Mouse (Mus musculus) ES-E14 (cell line): Measurements from ENCODE around the gene Vmn2r85. TPM values are rescaled to one million over a fixed set of nuclear protein-coding genes. Genes with fewer than 3 reads are reported as not detected.
"Not testable (repeated sequence)": the region's sequence is repeated elsewhere in the genome, so short reads cannot be mapped to it uniquely, and the experiment has no call there.

ENCODE experiments used
- DNase-seq: peaks from one replicate; pipeline ENCODE4 v3.0.0-alpha.2; 2013; ENCODE audit warnings: low read depth, low spot score
- H3K27ac ChIP-seq: 2 replicates; pipeline ENCODE4 v1.5.1; 2012; ENCODE audit warnings: low read depth, mild to moderate bottlenecking, low read length, moderate library complexity, mixed read lengths; ENCODE audit not compliant: poor library complexity, insufficient read depth, severe bottlenecking
- H3K36me3 ChIP-seq: 2 replicates; pipeline ENCODE4 v1.6.1; 2012; ENCODE audit warnings: mild to moderate bottlenecking, low read length, moderate library complexity, mixed read lengths; ENCODE audit not compliant: control insufficient read depth, poor library complexity, insufficient read depth, severe bottlenecking
- H3K4me1 ChIP-seq, 2 experiments: fragments of 150-350 bp in 1 of 2; sonication (generic) in 1 of 2; 2 replicates each; pipeline ENCODE4 v1.6.1; 2012; ENCODE audit warnings: low read length in 2 of 2, mild to moderate bottlenecking in 1 of 2, mixed read lengths in 1 of 2; ENCODE audit not compliant: control insufficient read depth in 2 of 2, insufficient read depth in 2 of 2, poor library complexity in 1 of 2
- H3K4me3 ChIP-seq, 2 experiments: fragments of 150-350 bp in 1 of 2; sonication (generic) in 1 of 2; 2 replicates each; pipeline ENCODE4 v1.5.1; 2012; ENCODE audit warnings: low read length in 2 of 2, low read depth in 1 of 2, mild to moderate bottlenecking in 1 of 2, mixed read lengths in 1 of 2; ENCODE audit not compliant: insufficient read depth in 1 of 2, poor library complexity in 1 of 2, severe bottlenecking in 1 of 2
- H3K9ac ChIP-seq: 2 replicates; pipeline ENCODE4 v1.6.1; 2012; ENCODE audit warnings: low read depth, mild to moderate bottlenecking, low read length, mixed read lengths; ENCODE audit not compliant: poor library complexity, insufficient read depth, severe bottlenecking
- H3K9me3 ChIP-seq: fragments of 150-350 bp; sonication (generic); 2 replicates; pipeline ENCODE4 v1.6.1; 2012; ENCODE audit warnings: low read depth, mild to moderate bottlenecking, low read length; ENCODE audit not compliant: control insufficient read depth, insufficient read depth
- CHD2 ChIP-seq: IDR thresholded peaks from 2 replicates; pipeline ENCODE4 v1.6.1; 2014; ENCODE audit warnings: mild to moderate bottlenecking, low read depth, low read length, inconsistent platforms
- HCFC1 ChIP-seq: IDR thresholded peaks from 2 replicates; pipeline ENCODE4 v1.6.1; 2012; ENCODE audit warnings: low read length, inconsistent platforms, borderline replicate concordance; ENCODE audit not compliant: insufficient read depth
- MAFK ChIP-seq: IDR thresholded peaks from 2 replicates; pipeline ENCODE4 v1.6.1; 2014; ENCODE audit warnings: mild to moderate bottlenecking, low read depth, low read length, inconsistent platforms; ENCODE audit not compliant: insufficient read depth
- ZC3H11A ChIP-seq: IDR thresholded peaks from 2 replicates; pipeline ENCODE4 v1.6.1; 2012; ENCODE audit warnings: low read depth, mild to moderate bottlenecking, inconsistent platforms, low read length, borderline replicate concordance
- ZNF384 ChIP-seq: IDR thresholded peaks from 2 replicates; pipeline ENCODE4 v1.6.1; 2012; ENCODE audit warnings: low read depth, low read length, inconsistent platforms
- in situ Hi-C, 2 experiments: fragments of 600-800 bp; cut with MboI; formaldehyde crosslinking; loops; one replicate each; pipeline ENCODE4 v1.15.1; 2025; ENCODE audit warnings: low sequenced_read_pairs in 2 of 2, inconsistent platforms in 1 of 2; ENCODE audit not compliant: unreplicated experiment in 2 of 2
- total RNA-seq: library from RNA; depleted of rRNA; stranded (reverse); fragments of 300-350 nt; gene quantifications from 2 replicates; pipeline ENCODE4 v1.2.3, GENCODE M21; 2012; rRNA removed

Vmn2r85 gene
- not detected in 2 replicates for total RNA-seq

DNA sequence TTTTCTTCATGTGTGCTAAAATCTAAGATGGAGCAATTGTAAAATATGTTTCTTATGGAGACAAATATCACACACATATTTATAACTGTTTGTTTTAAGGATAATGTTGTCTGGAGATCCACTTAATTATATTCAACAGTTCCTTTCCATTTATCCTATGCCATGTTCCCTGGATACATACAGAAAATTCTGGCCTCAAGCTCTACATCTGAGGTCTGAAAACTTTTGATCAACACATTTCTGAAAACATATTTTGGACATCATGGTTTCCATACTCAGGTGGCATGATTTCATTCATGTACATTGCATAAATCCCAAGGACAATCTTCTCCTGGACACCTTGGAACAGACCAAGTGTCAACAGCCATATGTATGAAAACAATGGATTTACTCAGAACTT is at the start of gene Vmn2r85:
Gene Vmn2r85, minus strand, starts transcription at position 101 of the 400 bp plus-strand sequence.
- H3K9me3 ChIP-seq, H3K27ac ChIP-seq, H3K4me3 ChIP-seq, H3K9ac ChIP-seq, H3K36me3 ChIP-seq, DNase-seq, H3K4me1 ChIP-seq, in situ Hi-C loops: not testable (repeated sequence)

DNA sequence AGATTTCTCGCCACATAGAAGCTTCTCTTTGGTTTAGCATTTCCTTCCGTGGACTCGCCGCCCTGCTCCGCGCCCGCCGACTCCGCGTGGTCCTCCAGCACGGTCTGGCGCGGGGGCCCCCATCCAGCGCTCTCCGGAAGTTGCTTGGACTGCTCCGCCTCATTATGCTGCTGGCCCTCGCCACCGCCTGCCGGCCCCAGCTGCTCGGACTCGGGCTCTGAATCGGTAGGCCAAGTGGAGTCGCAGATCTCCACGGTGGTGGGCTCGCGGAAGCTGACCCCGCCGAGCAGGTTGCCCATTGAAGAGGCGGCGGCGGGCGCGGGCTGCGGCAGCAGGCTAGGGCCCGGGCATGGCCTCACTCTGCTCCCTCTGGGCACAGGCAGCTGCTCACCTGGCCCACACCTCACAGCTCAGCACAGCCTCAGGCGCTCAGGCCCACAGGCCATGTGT is 40.8 kb upstream of the Vmn2r85 start:
- H3K4me3 ChIP-seq, result peak overlapping the region; percentile 71 to 78
- H3K9ac ChIP-seq, result peak overlapping the region; percentile 84
- H3K4me1 ChIP-seq, result no peaks in the 10 kb centered on the region
- no peak overlapping the region for H3K27ac ChIP-seq
- no peaks in the 10 kb centered on the region for H3K36me3 ChIP-seq
- no peak for DNase-seq
- in situ Hi-C loops, result no loop called here
- no peak for TF ChIP-seq CHD2
- TF ChIP-seq MAFK, result no peak
- no peak for TF ChIP-seq ZNF384
- no peak for TF ChIP-seq ZC3H11A
- TF ChIP-seq HCFC1, result no peak
- H3K9me3 ChIP-seq, result no peaks in the 10 kb centered on the region

DNA sequence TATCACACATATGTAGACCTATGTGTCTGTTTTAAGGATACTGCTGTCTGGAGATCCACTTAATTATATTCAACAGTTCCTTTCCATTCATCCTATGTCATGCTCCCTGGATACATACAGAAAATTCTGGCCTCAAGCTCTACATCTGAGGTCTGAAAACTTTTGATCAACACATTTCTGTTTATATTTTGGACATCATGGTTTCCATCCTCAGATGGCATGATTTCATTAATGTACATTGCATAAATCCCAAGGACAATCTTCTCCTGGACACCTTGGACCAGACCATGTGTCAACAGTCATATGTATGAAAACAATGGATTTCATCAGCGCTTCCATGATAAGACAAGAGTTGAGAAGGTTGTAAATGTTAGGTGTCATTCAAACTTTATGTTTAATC is 26.4 kb upstream of the Vmn2r85 start, which contains the start of gene Vmn2r86:
Gene Vmn2r86, minus strand, starts transcription at position 101 of the 400 bp plus-strand sequence.
- H3K4me3 ChIP-seq, H3K36me3 ChIP-seq, in situ Hi-C loops, H3K9ac ChIP-seq, DNase-seq, H3K4me1 ChIP-seq, H3K27ac ChIP-seq, H3K9me3 ChIP-seq: not testable (repeated sequence)

DNA sequence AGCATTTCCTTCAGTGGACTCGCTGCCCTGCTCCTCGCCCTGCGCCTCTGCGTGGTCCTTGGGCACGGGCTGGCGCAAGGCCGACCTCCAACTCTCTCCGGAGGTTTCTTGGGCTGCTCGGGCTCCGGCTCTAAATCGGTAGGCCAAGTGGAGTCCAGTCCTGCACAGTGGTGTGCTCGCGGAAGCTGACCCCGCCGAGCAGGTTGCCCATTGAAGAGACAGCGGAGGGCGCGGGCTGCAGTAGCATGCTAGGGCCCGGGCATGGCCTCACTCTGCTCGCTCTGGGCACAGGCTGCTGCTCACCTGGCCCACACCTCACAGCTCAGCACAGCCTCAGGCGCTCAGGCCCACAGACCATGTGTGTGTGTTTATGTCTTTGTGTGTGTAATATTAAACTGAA is 15.3 kb upstream of the Vmn2r85 start:
- Histone ChIP-seq H3K36me3 (no peaks in the 10 kb centered on the region), H3K27ac (no peak overlapping the region), H3K4me1 (no peaks in the 10 kb centered on the region), H3K4me3 (peak overlapping the region; percentile 11 to 22; a peak in 2 of 4 replicates), H3K9me3 (no peaks in the 10 kb centered on the region), H3K9ac (no peak overlapping the region; the same call in 1 of the 2 replicates)
- no peak for TF ChIP-seq ZC3H11A
- TF ChIP-seq HCFC1, result no peak
- TF ChIP-seq ZNF384, result no peak
- TF ChIP-seq MAFK, result no peak
- no peak for TF ChIP-seq CHD2
- in situ Hi-C loops, result no loop called here
- DNase-seq, result no peak

DNA sequence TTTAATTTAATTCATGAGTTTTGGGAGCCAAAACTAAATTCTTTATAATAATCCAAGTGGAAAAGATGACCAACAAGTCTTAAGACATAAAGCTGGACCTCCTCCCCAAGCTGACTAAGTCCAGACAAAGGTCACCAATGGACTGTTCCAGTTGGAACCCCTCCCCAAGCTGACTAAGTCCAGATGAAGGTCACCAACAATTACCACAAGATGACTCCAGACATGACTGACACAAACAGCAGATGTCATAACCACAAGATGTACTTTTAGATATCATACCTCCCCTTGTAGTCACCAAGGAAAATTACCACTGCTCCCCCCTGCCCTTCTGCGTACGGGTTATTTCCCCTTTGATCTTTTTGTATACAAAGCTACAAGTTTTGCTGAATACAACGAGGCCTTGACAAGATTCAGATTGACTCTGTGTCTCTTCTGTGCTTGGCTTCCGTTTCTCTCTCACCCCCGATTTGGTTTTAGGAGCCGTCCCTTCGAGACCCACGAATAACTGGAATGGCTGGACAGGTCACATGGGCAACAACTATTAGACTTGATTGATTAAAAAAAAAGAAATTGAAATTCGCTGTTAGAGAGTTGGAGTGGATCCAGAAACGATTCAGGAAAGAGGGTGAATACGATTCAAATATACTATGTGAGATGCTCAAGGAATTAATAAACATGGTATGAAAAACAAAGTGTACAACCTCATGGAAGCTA is 4.8 kb upstream of the Vmn2r85 start:
- H3K9me3 ChIP-seq, H3K36me3 ChIP-seq, H3K27ac ChIP-seq, in situ Hi-C loops, H3K4me1 ChIP-seq, DNase-seq, H3K4me3 ChIP-seq, H3K9ac ChIP-seq: not testable (repeated sequence)

DNA sequence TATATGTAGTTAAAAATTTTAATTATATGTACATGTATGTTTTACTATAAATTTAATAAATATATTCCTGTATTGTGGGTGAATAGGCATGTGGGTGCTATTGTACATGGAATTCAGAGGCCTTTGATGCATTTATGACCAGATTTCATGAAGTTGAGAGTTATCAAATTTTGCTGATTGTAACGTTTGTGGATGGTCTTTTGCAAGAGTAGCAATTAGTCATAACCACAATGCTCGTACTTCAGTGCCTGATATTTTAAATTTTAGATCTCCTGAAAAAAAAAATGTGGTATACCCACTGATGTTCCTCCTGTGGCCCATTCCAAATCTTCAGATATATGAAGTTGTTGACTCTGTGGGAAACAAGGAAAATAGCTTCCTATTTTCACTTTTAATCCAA is 7.1 kb downstream of the Vmn2r85 start:
- H3K4me3 ChIP-seq, DNase-seq, H3K36me3 ChIP-seq, H3K4me1 ChIP-seq, H3K9ac ChIP-seq, H3K27ac ChIP-seq, in situ Hi-C loops, H3K9me3 ChIP-seq: not testable (repeated sequence)
